Mouse (Mus musculus): ENCODE measurements around the gene Ppp4r4. TPM values are rescaled to one million over a fixed set of nuclear protein-coding genes. Genes with fewer than 3 reads are reported as not detected.
"Not testable (repeated sequence)": the region's sequence is repeated elsewhere in the genome, so short reads cannot be mapped to it uniquely, and the experiment has no call there.

Ppp4r4 gene
- polyA plus RNA-seq, 1 experiment: 0.67 TPM

GRCm38 (mm10) chr12:103615141-103615540 lies 83.1 kb downstream of the Ppp4r4 start:
- WGBS: 87% methylated on average over 1 of the region's 1 CpGs
- no peak for DNase-seq (ENCODE audit: low read depth, low spot score)

- WGBS: 54% methylated on average over 4 of the region's 4 CpGs
- DNase-seq (ENCODE audit: low read depth, low spot score): no peak
These were observed 83.7 kb downstream of the Ppp4r4 start for GRCm38 (mm10) chr12:103615734-103616133.

- WGBS: 68% methylated on average over 10 of the region's 10 CpGs
These were observed 84.8 kb downstream of the Ppp4r4 start for GRCm38 (mm10) chr12:103616860-103617261.

GRCm38 (mm10) chr12:103631203-103631612 lies 99.1 kb downstream of the Ppp4r4 start, which contains the start of gene Serpina10:
TSS of gene Serpina10 (minus strand) at chr12:103631444.
- 37% methylated on average over 3 of the region's 3 CpGs for WGBS
- no peak for DNase-seq (ENCODE audit: low read depth, low spot score)

More at GRCm38 (mm10) chr12:103616860-103617261, 84.8 kb downstream of the Ppp4r4 start:
- DNase-seq (ENCODE audit: low read depth, low spot score): no peak

- DNase-seq (ENCODE audit: low read depth, low spot score): no peak
- 88% methylated on average over 2 of the region's 2 CpGs for WGBS
These were observed 102.3 kb downstream of the Ppp4r4 start for GRCm38 (mm10) chr12:103634430-103634829.

GRCm38 (mm10) chr12:103635846-103636245 lies 103.8 kb downstream of the Ppp4r4 start:
- 52% methylated on average over 2 of the region's 2 CpGs for WGBS
- DNase-seq (ENCODE audit: low read depth, low spot score): no peak

- DNase-seq (ENCODE audit: low read depth, low spot score): peak; percentile 18
- 0% methylated on average over 2 of the region's 2 CpGs for WGBS
These were observed 111.3 kb downstream of the Ppp4r4 start for GRCm38 (mm10) chr12:103643336-103643735.

GRCm38 (mm10) chr12:103643818-103644217 lies 111.7 kb downstream of the Ppp4r4 start:
- WGBS: 84% methylated on average over 3 of the region's 3 CpGs
- DNase-seq (ENCODE audit: low read depth, low spot score): no peak

GRCm38 (mm10) chr12:103644601-103645000 lies 112.5 kb downstream of the Ppp4r4 start:
- DNase-seq (ENCODE audit: low read depth, low spot score): no peak
- 26% methylated on average over 5 of the region's 5 CpGs for WGBS

GRCm38 (mm10) chr12:103646314-103646713 lies 114.2 kb downstream of the Ppp4r4 start:
- WGBS: 67% methylated on average over 2 of the region's 2 CpGs
- DNase-seq (ENCODE audit: low read depth, low spot score): no peak

- WGBS: 95% methylated on average over 2 of the region's 2 CpGs
- no peak for DNase-seq (ENCODE audit: low read depth, low spot score)
These were observed 121.8 kb downstream of the Ppp4r4 start for GRCm38 (mm10) chr12:103653836-103654235.

- DNase-seq (ENCODE audit: low read depth, low spot score): no peak
- WGBS: 82% methylated on average over 7 of the region's 7 CpGs
These were observed 123.3 kb downstream of the Ppp4r4 start for GRCm38 (mm10) chr12:103655123-103656044.

DNA sequence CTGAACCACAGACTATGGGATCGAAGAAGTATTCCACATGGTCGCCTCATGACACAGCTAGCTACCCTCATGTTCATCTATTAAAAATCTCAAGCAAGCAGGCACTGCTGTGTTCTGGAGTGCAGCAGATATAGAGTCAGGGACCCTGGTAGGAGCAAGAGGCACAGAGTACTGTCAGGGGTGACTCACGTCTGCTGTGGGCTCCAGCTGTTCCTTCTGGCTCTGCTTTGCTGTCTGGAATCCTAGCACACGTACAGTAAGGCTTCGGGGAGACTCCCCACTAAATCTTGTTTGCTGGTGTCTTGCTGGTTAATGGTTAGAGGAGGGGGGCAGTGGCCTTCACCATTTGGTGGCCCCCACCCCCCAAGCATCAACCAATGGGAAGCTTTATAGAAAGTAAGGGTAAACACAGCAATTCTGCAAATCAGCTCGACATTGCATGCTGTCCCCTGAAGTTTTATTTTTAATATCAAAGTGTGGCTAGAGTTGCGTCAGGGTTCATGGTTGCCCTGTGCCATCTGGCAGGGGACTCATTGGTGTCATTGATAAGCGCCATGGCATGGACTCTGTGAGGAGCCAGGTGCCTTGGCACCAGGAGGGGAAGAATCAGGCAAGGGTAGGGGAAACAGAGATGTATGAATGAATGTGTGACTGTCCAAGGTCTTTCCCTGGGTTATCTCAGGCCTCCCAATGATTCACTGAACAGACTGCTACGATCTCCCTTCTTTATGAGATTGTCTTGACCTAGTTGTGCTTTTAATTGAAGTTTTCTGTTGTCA lies 125.0 kb downstream of the Ppp4r4 start, which contains the start of gene Serpina6:
Serpina6 (minus strand) TSS at position 365 of the 779 bp plus-strand sequence.
- 48% methylated on average over 9 of the region's 9 CpGs for WGBS
- DNase-seq (ENCODE audit: low read depth, low spot score): no peak

GRCm38 (mm10) chr12:103657991-103658390 lies 125.9 kb downstream of the Ppp4r4 start:
- WGBS: 84% methylated on average over 10 of the region's 10 CpGs

GRCm38 (mm10) chr12:103659171-103659570 lies 127.1 kb downstream of the Ppp4r4 start:
- DNase-seq (ENCODE audit: low read depth, low spot score): no peak
- WGBS: 62% methylated on average over 2 of the region's 2 CpGs

More at GRCm38 (mm10) chr12:103657991-103658390, 125.9 kb downstream of the Ppp4r4 start:
- no peak for DNase-seq (ENCODE audit: low read depth, low spot score)

GRCm38 (mm10) chr12:103660076-103660475 lies 128.0 kb downstream of the Ppp4r4 start:
- 85% methylated on average over 5 of the region's 5 CpGs for WGBS
- no peak for DNase-seq (ENCODE audit: low read depth, low spot score)

GRCm38 (mm10) chr12:103662053-103662452 lies 130.0 kb downstream of the Ppp4r4 start:
- not testable (repeated sequence) for DNase-seq (ENCODE audit: low read depth, low spot score)
